Mouse (Mus musculus): ENCODE data around the gene Gm7029. TPM values are rescaled to one million over a fixed set of nuclear protein-coding genes. Genes with fewer than 3 reads are reported as not detected.
"Not testable (repeated sequence)": the region's sequence is repeated elsewhere in the genome, so short reads cannot be mapped to it uniquely, and the experiment has no call there.

Gm7029 gene
- total and polyA plus RNA-seq, 2 experiments, result not detected

DNA sequence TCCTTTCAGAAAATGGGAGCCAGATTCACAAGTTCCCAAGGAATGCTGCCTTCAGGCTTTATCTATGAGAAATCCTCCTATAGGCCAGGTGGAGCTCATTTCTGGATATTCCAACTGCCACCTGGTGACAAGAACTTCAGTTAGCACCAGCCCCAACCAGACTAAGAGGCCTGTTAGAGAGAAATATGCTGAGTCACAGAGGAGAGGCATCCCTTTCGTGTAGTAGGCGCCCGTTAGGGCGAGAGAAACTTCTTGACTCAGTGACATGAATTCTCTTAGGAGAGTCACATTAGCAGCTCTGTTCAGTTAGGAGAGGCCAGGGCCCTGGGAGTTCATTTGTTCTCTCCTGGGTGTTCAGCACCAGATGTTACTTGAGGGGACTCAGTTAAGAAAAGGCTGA is 26.0 kb downstream of the Gm7029 start:
- DNase-seq (ENCODE audit: extremely low read depth, low read depth, low spot score), result no peak

DNA sequence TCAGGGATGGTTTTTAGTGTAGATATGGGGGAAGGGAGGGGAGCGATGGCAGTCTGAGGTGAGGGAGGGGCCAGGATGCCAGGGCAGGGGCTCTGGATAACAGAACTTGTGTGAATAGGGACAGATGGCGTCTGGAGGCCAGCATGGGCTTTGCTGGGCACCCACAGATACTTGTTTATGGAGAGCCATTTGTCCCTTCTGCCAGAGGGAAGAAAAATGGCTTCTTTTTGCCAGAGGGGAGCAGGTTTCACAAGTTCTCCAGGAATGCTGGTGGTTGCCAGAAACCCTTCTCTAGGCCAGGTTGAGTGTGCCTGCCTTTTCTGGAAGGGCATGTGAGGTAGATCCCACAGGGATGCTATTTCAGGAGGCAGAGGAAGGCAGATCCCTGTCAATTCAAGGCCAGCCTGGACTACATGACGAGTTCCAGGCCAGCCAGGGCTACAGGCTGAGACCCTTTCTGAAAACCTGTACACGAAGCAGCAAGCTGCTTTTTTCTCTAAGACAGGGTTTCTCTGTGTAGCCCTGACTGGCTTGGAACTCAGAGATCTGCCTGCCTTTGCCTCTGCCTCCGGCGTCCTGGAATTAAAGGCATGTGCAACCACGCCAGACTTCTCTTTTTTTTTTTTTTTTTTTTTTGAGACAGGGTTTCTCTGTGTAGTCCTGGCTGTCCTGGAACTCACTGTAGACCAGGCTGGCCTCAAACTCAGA is 26.8 kb downstream of the Gm7029 start:
- no peak overlapping the region for H3K27ac ChIP-seq (replicated peaks; ENCODE audit: insufficient read depth, low read depth, low read length)
- 87% methylated on average over 7 of the region's 7 CpGs for WGBS

More for the DNA sequence above, 26.0 kb downstream of the Gm7029 start:
- Histone ChIP-seq H3K27ac (replicated peaks; ENCODE audit: insufficient read depth, low read depth, low read length) (no peak overlapping the region), H3K4me3 (ENCODE audit: insufficient read depth, low read depth, low read length) (no peak overlapping the region), H3K4me1 (ENCODE audit: control insufficient read depth, insufficient read depth, low read length) (no peaks in the 10 kb centered on the region; the same call in 1 of the 2 replicates), H3K36me3 (ENCODE audit: control insufficient read depth, insufficient read depth, low read length) (no peaks in the 10 kb centered on the region), H3K27me3 (ENCODE audit: control insufficient read depth, insufficient read depth, low read length) (no peaks in the 10 kb centered on the region), H3K9ac (ENCODE audit: low read depth, low read length) (no peak overlapping the region), H3K79me2 (ENCODE audit: control insufficient read depth, insufficient read depth, low read length) (no peaks in the 10 kb centered on the region)
- WGBS, result 92% methylated on average over 4 of the region's 4 CpGs
- TF ChIP-seq CTCF (IDR thresholded peaks at IDR 0.05; ENCODE audit: low read depth, low read length), result no peak

DNA sequence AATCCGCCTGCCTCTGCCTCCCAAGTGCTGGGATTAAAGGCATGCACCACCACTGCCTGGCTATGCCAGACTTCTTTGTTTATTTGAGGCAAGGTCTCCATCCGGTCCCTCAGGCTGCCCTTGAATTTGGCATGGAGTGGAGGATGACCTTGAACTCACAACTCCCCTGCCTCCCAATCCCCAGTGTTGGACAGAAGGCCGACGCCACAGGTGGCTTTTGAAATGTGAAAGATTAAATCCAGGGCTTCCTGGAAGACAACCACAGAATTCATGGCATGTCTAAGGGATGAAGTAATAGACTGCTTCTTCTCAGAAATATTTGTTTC is 27.3 kb downstream of the Gm7029 start:
- WGBS, result 80% methylated on average over 4 of the region's 4 CpGs
- no peak for DNase-seq (ENCODE audit: extremely low read depth, low read depth, low spot score)
- Histone ChIP-seq H3K79me2 (ENCODE audit: control insufficient read depth, insufficient read depth, low read length) (no peaks in the 10 kb centered on the region), H3K27ac (replicated peaks; ENCODE audit: insufficient read depth, low read depth, low read length) (no peak overlapping the region), H3K36me3 (ENCODE audit: control insufficient read depth, insufficient read depth, low read length) (no peaks in the 10 kb centered on the region), H3K4me1 (ENCODE audit: control insufficient read depth, insufficient read depth, low read length) (no peaks in the 10 kb centered on the region; the same call in 1 of the 2 replicates), H3K27me3 (ENCODE audit: control insufficient read depth, insufficient read depth, low read length) (no peaks in the 10 kb centered on the region), H3K9ac (ENCODE audit: low read depth, low read length) (no peak overlapping the region), H3K4me3 (ENCODE audit: insufficient read depth, low read depth, low read length) (no peak overlapping the region)
- TF ChIP-seq CTCF (IDR thresholded peaks at IDR 0.05; ENCODE audit: low read depth, low read length), result no peak
- TF ChIP-seq POLR2A (IDR thresholded peaks at IDR 0.05; ENCODE audit: extremely low read depth, insufficient read depth, low read length), result no peak

More for the DNA sequence above, 26.8 kb downstream of the Gm7029 start:
- no peaks in the 10 kb centered on the region; the same call in 1 of the 2 replicates for H3K4me1 ChIP-seq (ENCODE audit: control insufficient read depth, insufficient read depth, low read length)
- no peak overlapping the region for H3K9ac ChIP-seq (ENCODE audit: low read depth, low read length)
- H3K27me3 ChIP-seq (ENCODE audit: control insufficient read depth, insufficient read depth, low read length), result no peaks in the 10 kb centered on the region
- DNase-seq (ENCODE audit: extremely low read depth, low read depth, low spot score), result no peak
- H3K4me3 ChIP-seq (ENCODE audit: insufficient read depth, low read depth, low read length), result no peak overlapping the region
- H3K36me3 ChIP-seq (ENCODE audit: control insufficient read depth, insufficient read depth, low read length), result no peaks in the 10 kb centered on the region
- TF ChIP-seq POLR2A (IDR thresholded peaks at IDR 0.05; ENCODE audit: extremely low read depth, insufficient read depth, low read length) (no peak), CTCF (IDR thresholded peaks at IDR 0.05; ENCODE audit: low read depth, low read length) (no peak)
- H3K79me2 ChIP-seq (ENCODE audit: control insufficient read depth, insufficient read depth, low read length), result no peaks in the 10 kb centered on the region

DNA sequence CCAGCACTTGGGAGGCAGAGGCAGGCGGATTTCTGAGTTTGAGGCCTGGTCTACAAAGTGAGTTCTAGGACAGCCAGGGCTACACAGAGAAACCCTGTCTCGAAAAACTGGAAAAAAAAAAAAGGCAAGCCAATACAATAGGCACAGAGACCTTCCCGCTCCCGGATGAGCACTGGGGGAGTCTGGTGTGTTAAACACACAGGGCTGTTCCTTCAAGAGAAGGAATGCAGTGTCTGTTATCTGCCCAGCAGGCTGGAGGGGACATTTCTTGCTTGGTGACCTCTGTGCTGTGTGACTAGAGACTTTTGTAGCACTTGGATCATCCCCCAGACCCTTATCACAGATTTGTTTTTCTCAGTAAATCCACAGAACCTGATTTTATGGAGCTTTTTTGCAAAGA is 28.0 kb downstream of the Gm7029 start:
- Histone ChIP-seq H3K27ac (replicated peaks; ENCODE audit: insufficient read depth, low read depth, low read length) (no peak overlapping the region), H3K4me1 (ENCODE audit: control insufficient read depth, insufficient read depth, low read length) (no peaks in the 10 kb centered on the region; the same call in 1 of the 2 replicates), H3K9ac (ENCODE audit: low read depth, low read length) (no peak overlapping the region), H3K4me3 (ENCODE audit: insufficient read depth, low read depth, low read length) (no peak overlapping the region), H3K36me3 (ENCODE audit: control insufficient read depth, insufficient read depth, low read length) (no peaks in the 10 kb centered on the region), H3K79me2 (ENCODE audit: control insufficient read depth, insufficient read depth, low read length) (no peaks in the 10 kb centered on the region), H3K27me3 (ENCODE audit: control insufficient read depth, insufficient read depth, low read length) (no peaks in the 10 kb centered on the region)
- no peak for DNase-seq (ENCODE audit: extremely low read depth, low read depth, low spot score)
- 77% methylated on average over 4 of the region's 4 CpGs for WGBS
- no peak for TF ChIP-seq POLR2A (IDR thresholded peaks at IDR 0.05; ENCODE audit: extremely low read depth, insufficient read depth, low read length)
- no peak for TF ChIP-seq CTCF (IDR thresholded peaks at IDR 0.05; ENCODE audit: low read depth, low read length)

DNA sequence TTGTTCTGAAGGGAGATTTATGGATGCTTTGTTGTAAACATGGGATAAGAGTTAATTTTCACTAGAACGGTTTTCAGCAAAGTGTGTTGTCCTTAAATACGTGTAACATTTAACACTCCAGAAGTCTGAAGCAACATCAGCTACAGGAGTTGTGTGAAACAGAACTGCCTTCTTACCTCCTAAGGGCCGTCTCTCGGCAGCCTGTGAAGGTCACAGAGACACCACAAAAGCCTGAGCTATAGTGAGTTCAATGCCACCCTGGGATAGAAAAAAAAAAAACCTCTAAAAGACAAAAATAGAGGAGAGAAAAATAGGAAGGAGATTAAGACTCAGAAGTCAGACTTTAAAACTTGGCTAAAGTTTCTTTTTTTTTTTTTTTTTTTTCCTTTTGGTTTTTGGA is 28.4 kb downstream of the Gm7029 start:
- 67% methylated on average over 4 of the region's 4 CpGs for WGBS
- Histone ChIP-seq H3K27ac (replicated peaks; ENCODE audit: insufficient read depth, low read depth, low read length) (no peak overlapping the region), H3K27me3 (ENCODE audit: control insufficient read depth, insufficient read depth, low read length) (no peaks in the 10 kb centered on the region), H3K79me2 (ENCODE audit: control insufficient read depth, insufficient read depth, low read length) (no peaks in the 10 kb centered on the region), H3K4me1 (ENCODE audit: control insufficient read depth, insufficient read depth, low read length) (no peaks in the 10 kb centered on the region; the same call in 1 of the 2 replicates), H3K9ac (ENCODE audit: low read depth, low read length) (no peak overlapping the region), H3K4me3 (ENCODE audit: insufficient read depth, low read depth, low read length) (no peak overlapping the region), H3K36me3 (ENCODE audit: control insufficient read depth, insufficient read depth, low read length) (no peaks in the 10 kb centered on the region)
- no peak for TF ChIP-seq CTCF (IDR thresholded peaks at IDR 0.05; ENCODE audit: low read depth, low read length)
- no peak for TF ChIP-seq POLR2A (IDR thresholded peaks at IDR 0.05; ENCODE audit: extremely low read depth, insufficient read depth, low read length)
- no peak for DNase-seq (ENCODE audit: extremely low read depth, low read depth, low spot score)

DNA sequence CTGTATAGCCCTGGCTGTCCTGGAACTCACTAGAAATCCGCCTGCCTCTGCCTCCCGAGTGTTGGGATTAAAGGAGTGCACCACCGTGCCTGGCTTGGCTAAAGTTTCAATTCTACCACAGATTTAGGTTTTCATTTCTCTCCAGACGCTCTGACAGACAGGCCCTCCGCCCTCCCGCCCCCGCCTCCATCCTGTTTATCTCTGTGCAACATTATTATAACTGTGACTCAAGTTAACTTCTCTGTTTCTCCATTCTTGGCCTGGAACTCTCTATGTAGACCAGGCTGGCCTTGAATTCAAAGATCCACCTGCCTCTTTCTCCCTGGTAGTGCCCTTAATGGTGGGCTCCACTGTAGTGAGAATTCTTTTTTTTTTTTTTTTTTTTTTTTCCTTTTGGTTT is 28.9 kb downstream of the Gm7029 start:
- Histone ChIP-seq H3K4me1 (ENCODE audit: control insufficient read depth, insufficient read depth, low read length) (no peaks in the 10 kb centered on the region), H3K4me3 (ENCODE audit: insufficient read depth, low read depth, low read length) (no peak overlapping the region), H3K79me2 (ENCODE audit: control insufficient read depth, insufficient read depth, low read length) (no peaks in the 10 kb centered on the region), H3K27ac (replicated peaks; ENCODE audit: insufficient read depth, low read depth, low read length) (no peak overlapping the region), H3K36me3 (ENCODE audit: control insufficient read depth, insufficient read depth, low read length) (no peaks in the 10 kb centered on the region), H3K9ac (ENCODE audit: low read depth, low read length) (no peak overlapping the region), H3K27me3 (ENCODE audit: control insufficient read depth, insufficient read depth, low read length) (no peaks in the 10 kb centered on the region)
- WGBS, result 67% methylated on average over 7 of the region's 7 CpGs
- no peak for DNase-seq (ENCODE audit: extremely low read depth, low read depth, low spot score)
- no peak for TF ChIP-seq POLR2A (IDR thresholded peaks at IDR 0.05; ENCODE audit: extremely low read depth, insufficient read depth, low read length)
- no peak for TF ChIP-seq CTCF (IDR thresholded peaks at IDR 0.05; ENCODE audit: low read depth, low read length)

DNA sequence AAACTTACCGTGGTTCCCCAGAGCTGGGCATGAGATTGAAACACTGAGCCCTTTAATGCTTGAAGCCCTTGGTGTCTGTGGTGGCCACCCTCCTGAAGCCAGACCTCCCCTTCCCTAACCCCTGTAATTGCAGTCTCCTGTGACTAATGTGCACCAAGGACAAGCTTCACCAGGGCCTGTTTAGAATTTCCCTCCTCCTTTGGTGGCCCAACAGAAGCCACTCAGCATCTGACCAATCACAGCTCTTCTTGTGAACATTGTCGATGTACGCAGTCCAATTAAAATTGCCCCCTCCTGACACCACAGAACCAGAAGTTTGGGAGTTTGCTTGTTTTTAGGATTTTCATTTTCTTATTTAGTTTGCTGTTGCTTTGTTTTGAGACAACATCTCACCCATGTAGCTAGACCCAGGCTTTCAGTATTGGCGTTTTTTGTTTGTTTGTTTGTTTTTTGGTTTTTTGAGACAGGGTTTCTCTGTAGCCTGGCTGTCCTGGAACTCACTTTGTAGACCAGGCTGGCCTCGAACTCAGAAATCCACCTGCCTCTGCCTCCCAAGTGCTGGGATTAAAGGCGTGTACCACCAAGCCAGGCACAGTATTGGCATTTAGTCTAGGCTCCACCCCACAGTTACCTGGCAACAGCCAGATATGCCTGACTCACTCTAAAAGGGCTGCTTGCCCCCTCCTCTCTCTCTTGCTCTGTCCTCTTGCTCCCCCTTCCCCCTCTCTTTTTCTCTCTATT is 30.4 kb downstream of the Gm7029 start:
- H3K36me3 ChIP-seq (ENCODE audit: control insufficient read depth, insufficient read depth, low read length); H3K9ac ChIP-seq (ENCODE audit: low read depth, low read length); H3K4me3 ChIP-seq (ENCODE audit: insufficient read depth, low read depth, low read length); H3K4me1 ChIP-seq (ENCODE audit: control insufficient read depth, insufficient read depth, low read length); DNase-seq (ENCODE audit: extremely low read depth, low read depth, low spot score); H3K27ac ChIP-seq (replicated peaks; ENCODE audit: insufficient read depth, low read depth, low read length); H3K79me2 ChIP-seq (ENCODE audit: control insufficient read depth, insufficient read depth, low read length); H3K27me3 ChIP-seq (ENCODE audit: control insufficient read depth, insufficient read depth, low read length): not testable (repeated sequence)
- 73% methylated on average over 6 of the region's 6 CpGs for WGBS

DNA sequence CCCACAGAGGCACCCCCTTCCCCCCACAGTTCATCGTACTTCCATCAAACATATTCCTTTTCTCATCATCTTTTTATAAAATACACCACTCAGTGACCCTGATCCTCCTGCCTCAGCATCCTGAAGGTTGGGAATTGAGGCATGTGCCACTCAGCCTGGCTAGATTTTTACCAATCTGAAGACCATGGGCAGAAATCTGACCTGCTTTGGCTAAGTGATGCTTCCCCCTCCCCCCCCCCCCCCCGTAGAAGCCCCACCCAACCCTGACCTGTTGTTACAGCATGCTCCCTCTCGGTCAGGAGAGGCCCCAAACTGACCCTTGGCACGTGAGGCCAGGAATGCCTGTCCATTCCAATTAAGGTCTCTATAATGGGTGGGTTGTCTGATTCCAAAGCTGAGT is 31.2 kb downstream of the Gm7029 start, which contains the start of gene Platr17:
Gene Platr17 (plus strand): TSS at position 301 of the 400 bp plus-strand sequence.
- 55% methylated on average over 2 of the region's 4 CpGs for WGBS
- H3K36me3 ChIP-seq (ENCODE audit: control insufficient read depth, insufficient read depth, low read length); H3K4me3 ChIP-seq (ENCODE audit: insufficient read depth, low read depth, low read length); H3K27me3 ChIP-seq (ENCODE audit: control insufficient read depth, insufficient read depth, low read length); H3K79me2 ChIP-seq (ENCODE audit: control insufficient read depth, insufficient read depth, low read length); H3K9ac ChIP-seq (ENCODE audit: low read depth, low read length); H3K4me1 ChIP-seq (ENCODE audit: control insufficient read depth, insufficient read depth, low read length); DNase-seq (ENCODE audit: extremely low read depth, low read depth, low spot score); H3K27ac ChIP-seq (replicated peaks; ENCODE audit: insufficient read depth, low read depth, low read length): not testable (repeated sequence)

Measured in liver, adult 2 months (tissue).